Mouse (Mus musculus) liver, embryonic 11.5 days (tissue): ENCODE results near the gene Olfr516. TPM values are rescaled to one million over a fixed set of nuclear protein-coding genes. Genes with fewer than 3 reads are reported as not detected.
A peak's percentile ranks its signal among the peaks of the same experiment; 100 is the strongest.
"Not testable (repeated sequence)": the region's sequence is repeated elsewhere in the genome, so short reads cannot be mapped to it uniquely, and the experiment has no call there.

Experiments used
- ATAC-seq: fragments of 200-750 bp; cut with Nextera tagmentation; replicated peaks from 2 replicates; pipeline ENCODE4 v1.8.0; 2017; ENCODE audit warnings: moderate number of reproducible peaks, mild to moderate bottlenecking, moderate TSS enrichment, moderate library complexity; ENCODE audit not compliant: low FRiP score
- DNase-seq: peaks from one replicate; pipeline ENCODE4 v3.0.0-alpha.2; 2017; ENCODE audit warnings: low spot score
- H3K27ac ChIP-seq: fragments of 300-500 bp; sonication (generic); 2 replicates; pipeline ENCODE4 v1.5.1; 2014; ENCODE audit warnings: mild to moderate bottlenecking, low read depth, low read length, control low read depth
- H3K27me3 ChIP-seq: fragments of 300-500 bp; sonication (generic); replicated peaks from 2 replicates; pipeline ENCODE4 v1.6.1; 2014; ENCODE audit warnings: low read length, mixed read lengths; ENCODE audit not compliant: control insufficient read depth, insufficient read depth
- H3K36me3 ChIP-seq: fragments of 300-500 bp; sonication (generic); 2 replicates; pipeline ENCODE4 v1.6.1; 2014; ENCODE audit warnings: mild to moderate bottlenecking, low read length, moderate library complexity, mixed read lengths; ENCODE audit not compliant: control insufficient read depth, insufficient read depth
- H3K4me1 ChIP-seq: fragments of 300-500 bp; sonication (generic); replicated peaks from 2 replicates; pipeline ENCODE4 v1.6.1; 2014; ENCODE audit warnings: low read length, mixed read lengths; ENCODE audit not compliant: control insufficient read depth, insufficient read depth
- H3K4me2 ChIP-seq: fragments of 300-500 bp; sonication (generic); 2 replicates; pipeline ENCODE4 v1.6.1; 2014; ENCODE audit warnings: mild to moderate bottlenecking, control low read depth, moderate library complexity
- H3K4me3 ChIP-seq: fragments of 300-500 bp; sonication (generic); 2 replicates; pipeline ENCODE4 v1.5.1; 2014; ENCODE audit warnings: low read depth, low read length, control low read depth
- H3K9ac ChIP-seq: fragments of 300-500 bp; sonication (generic); 2 replicates; pipeline ENCODE4 v1.6.1; 2014; ENCODE audit warnings: low read depth, low read length, control low read depth
- H3K9me3 ChIP-seq: fragments of 300-500 bp; sonication (generic); 2 replicates; pipeline ENCODE4 v1.6.1; 2016; ENCODE audit warnings: low read length, inconsistent platforms, mixed read lengths; ENCODE audit not compliant: control insufficient read depth
- WGBS: fragments of 180-500 bp; shearing (Covaris S2); extraction: QIAGEN DNeasy Blood & Tissue Kit; methylation state at CpG from one replicate; pipeline ENCODE4 v1.1.7; 2014; 5-methylcytosine and 5-hydroxymethylcytosine counted together
- polyA plus RNA-seq: library from polyadenylated mRNA; unstranded; fragments of >200 nt; fragmentation: Nextera tagmentation; extraction: Ambion mirVana; gene quantifications from 2 replicates; pipeline ENCODE4 v1.2.1, GENCODE M21; 2014

Gene Olfr516
- not detected in 2 replicates for polyA plus RNA-seq

DNA sequence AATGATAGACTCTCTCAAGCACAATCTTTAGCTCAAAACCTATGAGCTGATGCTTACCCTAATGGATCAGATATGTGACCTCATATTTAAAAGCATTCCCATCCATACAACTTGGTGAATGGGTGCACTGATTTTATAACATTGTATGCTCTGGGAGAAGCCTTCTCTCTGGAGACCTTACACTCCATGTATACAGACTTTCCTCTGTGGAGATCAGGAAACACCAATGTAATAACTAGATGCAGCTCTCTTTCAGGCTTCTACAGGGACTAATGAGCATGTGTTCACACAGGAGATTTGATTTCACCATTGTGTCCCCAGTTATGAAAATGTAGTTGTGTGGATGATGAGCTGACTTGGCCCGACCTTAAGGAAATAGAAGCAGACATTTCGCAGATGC, at the start of gene Olfr516:
TSS of gene Olfr516 (minus strand) at position 101 of the 400 bp plus-strand sequence.
- H3K4me2 ChIP-seq, result no peak within 1 kb of the TSS
- ATAC-seq (no peak), DNase-seq (no peak)
- H3K27ac ChIP-seq, result no peak within 1 kb of the TSS
- H3K27me3 ChIP-seq, result no peaks in the 10 kb centered on the region
- H3K9me3 ChIP-seq, result no peaks in the 10 kb centered on the region
- H3K4me3 ChIP-seq, result no peak within 1 kb of the TSS
- WGBS, result 84% methylated on average over 2 of the region's 2 CpGs
- H3K9ac ChIP-seq, result no peak within 1 kb of the TSS
- no peaks in the 10 kb centered on the region for H3K4me1 ChIP-seq
- no peaks in the 10 kb centered on the region for H3K36me3 ChIP-seq

- DNase-seq, result no peak
- H3K27me3 ChIP-seq, result no peaks in the 10 kb centered on the region
- H3K36me3 ChIP-seq, result no peaks in the 10 kb centered on the region
- no peaks in the 10 kb centered on the region for H3K9me3 ChIP-seq
- H3K4me3 ChIP-seq, result no peak within 1 kb of the TSS
- no peak within 1 kb of the TSS for H3K27ac ChIP-seq
- WGBS, result 86% methylated on average over 5 of the region's 5 CpGs
- no peak for ATAC-seq
- no peak within 1 kb of the TSS for H3K9ac ChIP-seq
- no peaks in the 10 kb centered on the region for H3K4me1 ChIP-seq
- H3K4me2 ChIP-seq, result no peak within 1 kb of the TSS
Observed at GRCm38 (mm10) chr7:108894320-108894719, 44.0 kb upstream of the Olfr516 start, which contains the start of gene Olfr519. Gene Olfr519 (minus strand): TSS chr7:108894420.

DNA sequence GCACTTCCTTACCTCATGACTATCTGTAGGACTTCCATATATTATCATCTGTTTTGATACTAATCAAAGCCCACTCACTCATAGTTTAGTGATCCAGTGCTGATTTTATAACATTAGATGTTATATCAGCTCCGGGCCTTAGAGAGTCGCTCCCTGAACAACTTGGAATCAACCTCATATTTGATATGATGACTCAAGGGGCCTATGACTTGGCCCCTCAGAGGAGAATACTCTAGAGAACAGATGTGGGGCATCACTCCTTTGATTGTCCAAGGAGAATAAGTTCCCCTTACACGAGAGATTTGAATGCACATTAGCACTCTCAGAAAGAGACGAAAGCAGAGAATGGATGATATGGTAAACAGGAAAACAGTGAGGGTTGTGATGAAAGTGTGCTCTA, 34.6 kb upstream of the Olfr516 start, which contains the start of gene Olfr518:
TSS of gene Olfr518 (minus strand) at position 101 of the 400 bp plus-strand sequence.
- WGBS, result 76% methylated on average over 4 of the region's 4 CpGs
- ATAC-seq, result no peak
- DNase-seq, result no peak
- Histone ChIP-seq H3K9me3 (no peaks in the 10 kb centered on the region), H3K9ac (no peak within 1 kb of the TSS), H3K4me1 (no peaks in the 10 kb centered on the region), H3K4me2 (no peak within 1 kb of the TSS), H3K36me3 (no peaks in the 10 kb centered on the region), H3K27me3 (no peaks in the 10 kb centered on the region), H3K27ac (no peak within 1 kb of the TSS), H3K4me3 (no peak within 1 kb of the TSS)

DNA sequence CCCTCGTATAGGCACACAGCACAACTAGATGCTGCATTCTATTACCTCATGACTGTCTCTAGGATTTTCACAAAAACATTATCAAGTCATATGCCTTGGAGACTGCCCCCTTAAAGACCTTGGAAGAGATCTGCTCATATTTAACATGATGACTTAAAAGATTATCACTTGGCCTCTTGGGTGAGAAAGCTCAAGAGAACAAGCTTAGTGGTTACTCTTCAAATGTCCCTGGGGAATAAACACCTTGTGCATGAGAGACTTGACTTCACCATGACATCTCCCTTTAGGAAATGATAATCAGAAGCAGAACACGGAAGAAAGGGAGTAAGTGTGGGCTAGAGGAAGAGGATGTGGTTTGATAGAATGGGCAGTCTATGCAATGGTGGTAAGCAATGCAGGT, 21.9 kb upstream of the Olfr516 start, which contains the start of gene Olfr517:
TSS of gene Olfr517 (minus strand) at position 101 of the 400 bp plus-strand sequence.
- Histone ChIP-seq H3K9ac (no peak within 1 kb of the TSS), H3K4me2 (no peak within 1 kb of the TSS), H3K27me3 (no peaks in the 10 kb centered on the region), H3K9me3 (no peaks in the 10 kb centered on the region), H3K4me3 (no peak within 1 kb of the TSS), H3K4me1 (no peaks in the 10 kb centered on the region), H3K36me3 (no peaks in the 10 kb centered on the region), H3K27ac (no peak within 1 kb of the TSS)
- ATAC-seq (no peak), DNase-seq (no peak)
- WGBS, result 53% methylated on average over 2 of the region's 2 CpGs

- DNase-seq (no peak), ATAC-seq (no peak)
- H3K9ac ChIP-seq, result no peak within 1 kb of the TSS
- H3K27ac ChIP-seq, result no peak within 1 kb of the TSS
- no peaks in the 10 kb centered on the region for H3K36me3 ChIP-seq
- no peak within 1 kb of the TSS for H3K4me2 ChIP-seq
- H3K4me1 ChIP-seq, result no peaks in the 10 kb centered on the region
- no peak within 1 kb of the TSS for H3K4me3 ChIP-seq
- no peaks in the 10 kb centered on the region for H3K27me3 ChIP-seq
- no peaks in the 10 kb centered on the region; the same call in 1 of the 2 replicates for H3K9me3 ChIP-seq
Observed at GRCm38 (mm10) chr7:108825897-108826296, 24.4 kb downstream of the Olfr516 start, which contains the start of gene Olfr514. Gene Olfr514 (minus strand): TSS chr7:108825997.

- not testable (repeated sequence) for DNase-seq, H3K27me3 ChIP-seq, H3K9me3 ChIP-seq, H3K4me1 ChIP-seq, H3K27ac ChIP-seq, H3K4me2 ChIP-seq, H3K9ac ChIP-seq, H3K36me3 ChIP-seq, H3K4me3 ChIP-seq
- WGBS, result 44% methylated on average over 5 of the region's 5 CpGs
- 0 out of 2 replicates have a peak, but pooled peaks have one; percentile 60 for ATAC-seq
Observed at GRCm38 (mm10) chr7:108814593-108815215, 35.6 kb downstream of the Olfr516 start.

- Histone ChIP-seq H3K9me3 (no peaks in the 10 kb centered on the region), H3K4me3 (no peak overlapping the region), H3K27ac (no peak overlapping the region), H3K9ac (no peak overlapping the region), H3K27me3 (no peaks in the 10 kb centered on the region), H3K36me3 (no peaks in the 10 kb centered on the region), H3K4me1 (no peaks in the 10 kb centered on the region), H3K4me2 (no peak overlapping the region)
- no peak for DNase-seq
- 55% methylated on average over 1 of the region's 1 CpGs for WGBS
- ATAC-seq, result no peak
Observed at GRCm38 (mm10) chr7:108797205-108797933, 53.0 kb downstream of the Olfr516 start.
